Mouse (Mus musculus) mesoderm, embryonic 11.5 days (tissue): ENCODE data around the gene Clasp2.
A peak's percentile ranks its signal among the peaks of the same experiment; 100 is the strongest.
"Not testable (repeated sequence)": the region's sequence is repeated elsewhere in the genome, so short reads cannot be mapped to it uniquely, and the experiment has no call there.

Experiments used
- DNase-seq: peaks from one replicate; pipeline ENCODE4 v3.0.0-alpha.2; 2012; ENCODE audit warnings: low read depth, low spot score

The Clasp2 gene

GRCm38 (mm10) chr9:113755888-113756719 lies 14.8 kb downstream of the Clasp2 start:
- DNase-seq: no peak

- DNase-seq: no peak
These were observed 17.2 kb downstream of the Clasp2 start for GRCm38 (mm10) chr9:113758472-113758871.

GRCm38 (mm10) chr9:113759684-113760083 lies 18.4 kb downstream of the Clasp2 start:
- DNase-seq: no peak

GRCm38 (mm10) chr9:113762389-113762788 lies 21.1 kb downstream of the Clasp2 start:
- no peak for DNase-seq

- DNase-seq: no peak
These were observed 21.9 kb downstream of the Clasp2 start for GRCm38 (mm10) chr9:113763123-113763522.

- DNase-seq: no peak
These were observed 29.4 kb downstream of the Clasp2 start for GRCm38 (mm10) chr9:113770640-113771039.

- no peak for DNase-seq
These were observed 39.6 kb downstream of the Clasp2 start for GRCm38 (mm10) chr9:113780863-113781262.

GRCm38 (mm10) chr9:113782362-113783005 lies 41.2 kb downstream of the Clasp2 start:
- no peak for DNase-seq

- no peak for DNase-seq
These were observed 42.4 kb downstream of the Clasp2 start for GRCm38 (mm10) chr9:113783674-113784073.

- DNase-seq: not testable (repeated sequence)
These were observed 48.0 kb downstream of the Clasp2 start for GRCm38 (mm10) chr9:113789283-113789682.

- peak; percentile 85 for DNase-seq
These were observed 51.6 kb downstream of the Clasp2 start for GRCm38 (mm10) chr9:113792651-113793512.

GRCm38 (mm10) chr9:113793513-113793905 lies 52.2 kb downstream of the Clasp2 start:
- DNase-seq: no peak

- no peak for DNase-seq
These were observed 52.7 kb downstream of the Clasp2 start for GRCm38 (mm10) chr9:113793966-113794365.

- no peak for DNase-seq
These were observed 55.9 kb downstream of the Clasp2 start for GRCm38 (mm10) chr9:113797206-113797605.

GRCm38 (mm10) chr9:113800671-113801070 lies 59.4 kb downstream of the Clasp2 start:
- DNase-seq: no peak

- no peak for DNase-seq
These were observed 61.5 kb downstream of the Clasp2 start for GRCm38 (mm10) chr9:113802734-113803133.

GRCm38 (mm10) chr9:113803751-113804150 lies 62.5 kb downstream of the Clasp2 start:
- no peak for DNase-seq

GRCm38 (mm10) chr9:113805359-113805758 lies 64.1 kb downstream of the Clasp2 start:
- DNase-seq: no peak

- no peak for DNase-seq
These were observed 70.1 kb downstream of the Clasp2 start for GRCm38 (mm10) chr9:113811327-113811726.

GRCm38 (mm10) chr9:113811957-113812670 lies 70.8 kb downstream of the Clasp2 start:
- no peak for DNase-seq

- DNase-seq: no peak
These were observed 71.4 kb downstream of the Clasp2 start for GRCm38 (mm10) chr9:113812671-113813001.

- DNase-seq: no peak
These were observed 71.8 kb downstream of the Clasp2 start for GRCm38 (mm10) chr9:113813086-113813485.
